Mouse (Mus musculus): ENCODE results near the gene Ltb4r1.
A peak's percentile ranks its signal among the peaks of the same experiment; 100 is the strongest.

Ltb4r1 gene

DNA sequence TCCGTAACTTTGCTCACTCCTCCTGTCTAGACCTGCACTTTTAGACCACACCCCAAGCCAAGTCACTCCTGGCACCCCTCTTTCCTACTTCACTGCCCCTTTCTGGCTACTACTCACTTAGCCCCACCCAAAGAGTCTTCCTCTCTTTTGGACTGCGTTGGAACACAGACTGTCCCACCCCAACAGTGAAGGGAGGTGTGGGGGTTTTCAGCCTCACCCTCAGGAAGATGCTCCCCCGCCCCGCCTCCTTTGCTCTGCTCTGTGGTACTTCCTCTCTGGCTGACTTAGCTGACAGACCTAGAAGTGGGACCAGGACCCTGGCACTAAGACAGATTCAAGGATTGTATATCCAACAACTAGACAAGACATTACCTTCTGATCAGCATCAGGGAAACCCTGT, at the start of gene Ltb4r1:
Gene Ltb4r1 (plus strand): TSS at position 267 of the 400 bp plus-strand sequence.
- DNase-seq = no peak

DNA sequence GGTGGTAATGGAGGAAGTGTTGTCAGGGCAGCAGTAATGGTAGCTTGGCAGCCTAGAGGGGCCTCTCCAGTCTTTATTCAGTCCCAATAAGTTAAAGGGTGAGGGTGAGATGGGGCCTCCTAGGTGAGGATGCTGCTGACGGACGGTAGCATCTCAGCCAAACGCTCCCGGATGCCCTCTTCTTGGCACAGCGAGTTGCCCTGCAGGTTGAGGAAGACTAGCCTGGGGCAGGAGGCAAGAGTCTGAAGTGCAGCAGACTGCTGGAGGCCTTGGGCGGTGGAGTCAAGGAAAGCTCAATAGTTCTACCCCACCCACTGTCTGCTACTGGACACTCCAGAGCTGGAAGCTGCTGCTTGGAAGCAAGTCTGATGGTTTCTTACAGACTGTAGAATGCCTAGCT, 49.5 kb upstream of the Ltb4r1 start:
- no peak for DNase-seq

DNA sequence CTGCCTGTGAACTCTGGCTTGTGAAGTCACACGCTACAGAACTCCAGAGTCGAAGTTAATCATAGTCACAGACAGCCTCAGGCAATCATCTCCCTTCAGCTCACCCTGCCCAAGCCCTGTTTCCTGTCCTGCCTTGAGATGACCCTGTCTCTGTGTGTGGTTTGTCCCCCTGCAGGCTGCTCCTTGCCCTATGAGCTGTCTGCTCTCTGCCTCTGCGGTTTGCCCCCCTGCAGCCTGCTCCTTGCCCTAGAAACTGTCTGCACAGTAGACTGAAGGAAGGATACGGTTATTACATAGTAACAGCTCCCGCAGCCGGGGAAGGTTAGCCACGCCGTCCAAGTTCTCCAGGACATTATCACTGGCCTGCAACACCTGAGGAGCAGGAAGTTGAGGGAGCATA, 48.9 kb upstream of the Ltb4r1 start:
- no peak for DNase-seq

DNA sequence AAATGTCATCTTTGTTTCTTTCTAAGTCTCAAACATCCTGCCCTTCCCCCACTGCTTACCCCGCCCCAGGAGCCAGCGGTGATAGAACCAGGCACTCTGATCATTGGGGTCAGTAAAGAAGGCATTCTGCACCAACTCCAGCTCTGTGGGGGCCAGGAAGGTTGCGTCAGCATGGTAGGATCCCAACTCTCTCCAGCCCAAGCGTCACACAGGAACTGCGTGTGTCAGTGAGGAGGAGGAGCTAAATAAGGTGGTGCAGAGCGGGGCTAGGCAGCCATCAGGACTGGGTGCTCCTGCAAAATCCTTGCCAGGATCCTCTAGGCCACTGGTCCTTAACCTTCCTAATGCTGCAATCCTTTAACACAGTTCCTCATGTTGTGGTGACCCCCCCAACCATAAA, 46.0 kb upstream of the Ltb4r1 start:
- no peak for DNase-seq

DNA sequence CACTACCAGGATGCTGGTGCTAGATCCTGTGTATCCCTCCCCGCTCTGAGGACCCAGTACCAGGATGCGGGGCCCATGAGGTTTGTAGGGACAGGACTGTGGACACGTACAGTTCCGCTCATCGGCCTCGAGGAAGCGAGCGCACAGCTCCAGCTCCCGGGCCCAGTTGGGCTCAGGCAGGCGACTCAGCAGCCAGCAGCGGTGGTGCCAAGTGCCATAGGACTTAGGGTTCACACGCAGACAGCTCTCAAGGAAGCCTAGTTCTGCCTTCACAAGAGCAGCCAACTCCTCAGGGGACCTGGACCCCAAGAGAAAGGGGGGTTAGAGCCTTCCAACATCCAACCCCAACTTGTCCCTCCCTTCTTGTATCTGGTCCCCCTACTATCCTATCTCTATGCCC, 45.1 kb upstream of the Ltb4r1 start:
- DNase-seq = no peak

DNA sequence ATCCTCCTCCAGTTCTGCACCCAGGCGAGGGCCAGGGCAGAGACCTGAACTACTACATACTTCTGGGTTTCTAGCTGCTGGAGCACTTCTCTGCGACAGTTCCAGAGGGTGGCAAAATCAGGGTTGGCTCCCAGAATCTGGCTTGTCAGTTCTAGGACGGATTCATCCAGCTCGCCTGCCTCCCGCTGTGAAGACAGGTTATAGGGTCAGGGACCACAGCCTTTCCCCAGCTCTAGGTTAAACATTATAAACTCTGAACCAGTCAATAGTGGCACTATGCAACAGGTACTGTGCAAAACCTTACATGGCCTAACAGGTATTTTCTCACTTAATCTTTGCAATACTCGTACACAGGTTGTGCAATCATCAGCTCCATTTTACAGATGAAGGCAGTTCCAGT, 44.7 kb upstream of the Ltb4r1 start:
- DNase-seq = no peak

DNA sequence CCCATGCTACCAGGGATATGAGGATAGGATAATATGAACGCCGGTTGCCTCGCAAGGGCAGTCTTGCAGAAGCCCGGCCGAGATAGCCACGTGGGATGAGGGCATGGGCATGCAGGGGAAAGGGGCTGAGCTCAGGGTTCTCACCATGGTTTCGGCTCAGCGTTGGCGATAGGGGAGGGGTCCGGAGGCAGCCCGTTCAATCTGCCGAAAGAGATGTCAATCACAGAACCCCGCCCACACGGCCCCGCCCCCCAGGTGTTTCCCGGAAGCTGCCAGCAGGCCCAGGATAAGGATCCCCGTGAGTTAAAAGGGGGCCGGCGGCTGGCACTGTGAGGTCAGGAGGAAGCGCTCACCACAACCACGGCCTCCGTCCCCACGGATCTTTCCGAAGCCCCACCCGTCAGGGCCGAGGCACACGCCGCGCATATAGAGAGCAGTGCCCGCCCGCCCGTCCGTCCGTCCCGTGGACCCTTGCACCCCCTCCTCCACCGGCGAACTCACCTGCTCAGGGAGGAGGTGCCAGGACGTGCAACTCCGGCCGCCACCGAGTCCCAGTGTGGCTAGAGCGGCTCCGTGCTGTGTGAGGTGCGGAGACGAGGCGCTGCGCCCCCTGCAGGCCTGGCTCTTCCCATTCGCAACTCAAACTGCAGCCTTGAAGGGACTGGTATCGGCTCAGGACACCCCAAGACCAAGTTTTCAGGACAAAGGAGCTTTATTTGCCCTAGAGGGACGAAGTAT, 43.9 kb upstream of the Ltb4r1 start, which contains the start of gene Rabggta:
Gene Rabggta (minus strand): TSS at position 564 of the 738 bp plus-strand sequence.
- peak; percentile 95 for DNase-seq

DNA sequence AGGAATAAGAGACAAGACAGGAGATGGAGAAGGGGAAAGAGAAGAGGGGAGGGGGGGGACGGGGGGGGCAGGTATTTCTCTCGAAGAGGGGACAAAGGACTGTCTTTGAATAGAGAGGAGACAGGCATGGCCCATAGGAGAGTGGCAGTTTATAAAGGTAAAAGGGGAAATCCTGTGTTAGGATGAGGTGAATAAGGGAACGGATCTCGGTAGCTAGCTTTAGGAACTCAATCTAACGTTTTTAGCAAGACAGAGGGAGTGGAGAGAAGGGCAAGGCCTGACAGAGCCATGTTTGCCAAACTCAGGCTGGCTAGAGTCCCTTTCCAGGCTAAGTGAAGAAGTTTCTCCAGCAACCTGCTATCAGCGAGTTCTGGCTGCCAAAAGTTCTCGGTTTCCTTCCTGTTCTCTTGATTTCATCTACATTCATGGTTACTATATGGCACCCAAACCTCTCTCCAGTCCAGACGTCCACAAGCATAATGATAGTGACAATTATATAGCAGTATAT, 43.3 kb upstream of the Ltb4r1 start:
- DNase-seq = no peak

DNA sequence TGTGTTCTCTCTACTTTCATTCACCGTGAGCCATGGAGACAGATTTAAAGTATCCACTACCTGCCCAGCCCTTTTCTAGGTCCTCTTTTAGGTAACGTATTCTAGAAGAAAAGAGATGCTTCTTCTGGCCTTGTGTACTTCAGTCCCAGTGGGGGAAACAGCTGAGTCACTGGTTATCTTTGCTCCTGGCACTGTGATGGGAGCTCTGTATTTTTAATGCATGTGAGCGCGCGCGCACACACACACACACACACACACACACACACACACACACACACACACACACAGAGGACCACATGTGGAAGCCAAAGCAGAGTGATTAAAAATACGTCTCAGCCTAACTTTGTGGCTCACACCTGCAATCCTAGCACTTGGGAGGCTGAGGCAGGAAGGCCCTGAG, 42.3 kb upstream of the Ltb4r1 start:
- DNase-seq = no peak

DNA sequence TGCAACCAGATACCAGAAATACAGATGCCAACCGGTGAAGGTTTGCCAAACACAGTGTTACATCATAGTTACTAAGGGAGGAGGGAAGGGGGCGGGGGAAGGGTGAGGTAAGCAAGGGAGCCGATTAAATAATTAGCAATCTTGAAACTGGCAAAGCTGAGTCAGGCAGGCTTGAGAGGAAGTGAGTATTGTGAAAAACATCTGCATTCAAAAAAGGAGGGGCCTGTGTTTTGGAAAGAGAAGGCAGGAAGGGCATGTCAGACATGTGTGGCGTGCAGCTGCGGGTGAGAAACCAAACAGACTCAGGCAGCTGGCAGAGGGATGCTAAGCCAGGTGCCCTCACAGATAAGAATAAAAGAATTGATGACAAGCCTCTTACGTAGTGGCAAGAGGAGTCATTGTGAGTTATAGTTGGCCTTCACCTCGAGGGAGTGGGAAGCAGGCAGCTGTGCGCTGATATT, 41.3 kb upstream of the Ltb4r1 start:
- peak; percentile 79 for DNase-seq

DNA sequence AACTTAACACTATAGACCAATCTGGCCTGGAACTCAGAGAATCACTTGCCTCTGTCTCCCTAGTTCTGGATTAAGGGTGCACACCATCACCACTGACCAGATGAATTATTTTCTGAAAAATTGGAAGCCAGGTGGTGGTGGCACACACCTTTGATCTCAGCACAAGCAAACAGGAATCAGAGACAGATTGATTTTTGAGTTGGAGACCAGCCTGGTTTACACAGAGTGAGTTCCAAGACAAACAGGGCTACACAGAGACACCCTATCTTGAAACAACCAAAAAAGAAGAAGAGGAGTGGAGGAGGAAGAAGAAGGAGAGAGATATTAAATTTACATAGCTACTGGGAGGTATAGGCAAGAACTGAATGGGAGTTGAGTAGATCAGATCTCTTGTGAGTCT, 39.5 kb upstream of the Ltb4r1 start:
- no peak for DNase-seq

DNA sequence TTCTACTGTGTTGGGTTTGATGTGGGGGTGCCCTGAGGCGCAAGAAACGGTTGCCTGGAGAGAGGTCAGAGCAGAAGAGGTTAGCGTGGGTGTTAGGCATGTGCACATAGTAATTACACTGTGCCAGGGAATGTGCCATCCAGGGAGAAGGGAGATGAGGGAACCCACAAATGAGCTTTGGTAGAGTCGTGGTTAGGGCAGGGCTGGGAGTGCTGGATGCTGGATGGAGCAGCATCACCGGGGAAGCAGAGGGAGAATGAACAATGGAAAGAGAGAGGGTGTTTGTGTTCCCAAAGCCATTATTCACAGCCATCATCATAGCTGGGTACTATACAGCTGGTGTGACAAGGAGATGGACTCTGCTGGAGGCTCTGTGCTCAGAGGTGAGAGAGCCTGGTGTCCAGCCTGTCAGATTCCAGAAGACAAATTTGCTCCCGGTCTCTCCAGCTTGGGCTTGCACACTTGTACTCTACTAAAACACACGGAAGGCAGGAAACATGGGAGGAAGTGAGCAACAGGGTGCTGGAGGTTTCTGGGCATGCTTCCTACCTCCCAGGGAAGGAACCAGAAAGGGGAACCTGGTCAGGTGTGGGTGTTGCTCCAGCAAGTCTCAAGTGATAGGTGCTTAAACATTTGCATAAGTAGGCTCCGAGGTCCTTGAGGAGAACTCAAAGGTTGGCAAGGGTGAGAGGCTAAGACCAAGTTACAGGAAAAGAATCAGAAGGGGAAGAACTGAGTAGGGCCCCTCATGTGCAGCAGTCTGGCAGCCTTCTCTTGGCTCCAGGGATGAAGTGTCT, 37.7 kb upstream of the Ltb4r1 start:
- no peak for DNase-seq

DNA sequence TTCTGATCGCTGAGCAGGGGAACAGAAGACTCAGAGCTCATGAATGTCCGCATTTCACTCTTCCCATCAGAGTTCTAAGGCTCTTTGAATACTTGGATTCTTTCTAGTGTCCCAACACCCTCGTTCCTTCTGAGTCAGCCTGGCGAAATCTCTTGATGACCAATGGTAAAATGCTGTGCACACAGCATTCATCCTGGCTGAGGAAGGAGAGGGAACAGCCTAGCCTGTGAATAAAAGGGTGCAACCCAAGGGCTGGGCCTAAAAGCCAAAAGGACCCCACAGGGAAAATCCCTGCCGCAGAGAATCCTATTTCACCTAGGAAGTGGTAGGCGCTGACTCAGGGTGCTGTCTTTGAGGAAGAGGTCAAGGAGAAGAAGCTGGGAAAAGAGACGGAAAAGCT, 35.6 kb upstream of the Ltb4r1 start:
- DNase-seq = no peak

DNA sequence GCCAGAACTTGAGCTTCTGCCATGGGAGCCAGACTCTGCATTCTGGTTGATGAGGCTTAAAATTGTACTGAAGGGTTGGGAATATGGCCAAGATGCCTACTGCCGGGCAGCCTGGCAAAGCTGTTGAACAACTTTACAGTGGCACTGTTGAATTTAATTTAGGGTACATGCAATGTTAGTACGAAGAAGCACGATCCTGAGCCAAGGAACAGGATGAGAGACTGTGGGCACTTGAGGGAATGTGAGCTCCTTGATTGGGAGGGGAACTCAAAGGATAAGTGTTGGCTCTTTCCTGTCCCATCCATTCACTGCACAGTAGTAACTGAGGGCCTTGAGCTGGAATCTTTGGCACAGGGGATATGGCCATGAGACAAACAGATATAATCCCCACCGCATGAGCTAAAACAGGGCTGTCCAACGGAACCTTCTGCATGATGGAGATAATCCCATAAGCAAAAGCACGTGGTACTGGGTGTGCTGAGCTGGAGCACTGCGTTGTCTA, 35.2 kb upstream of the Ltb4r1 start:
- no peak for DNase-seq

DNA sequence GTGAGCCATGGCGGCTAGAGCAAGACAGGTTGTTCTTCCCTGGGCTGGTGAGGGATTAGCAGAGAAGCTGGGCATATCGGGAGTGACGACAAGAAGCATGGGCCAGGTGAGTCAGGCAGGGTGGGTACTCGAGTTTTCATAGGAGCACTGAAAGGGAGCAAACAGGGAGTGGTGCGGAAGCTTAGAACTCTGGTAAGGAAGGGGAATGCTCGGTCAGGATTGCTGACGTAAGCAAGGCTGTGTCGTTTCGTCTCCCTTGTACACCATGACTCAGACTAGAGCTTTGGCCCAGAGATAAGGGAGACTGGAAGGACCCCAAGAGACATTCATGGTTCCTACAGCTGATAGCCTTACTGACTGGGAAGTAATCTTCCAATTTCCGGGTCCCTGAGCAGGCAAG, 31.9 kb upstream of the Ltb4r1 start:
- no peak for DNase-seq

DNA sequence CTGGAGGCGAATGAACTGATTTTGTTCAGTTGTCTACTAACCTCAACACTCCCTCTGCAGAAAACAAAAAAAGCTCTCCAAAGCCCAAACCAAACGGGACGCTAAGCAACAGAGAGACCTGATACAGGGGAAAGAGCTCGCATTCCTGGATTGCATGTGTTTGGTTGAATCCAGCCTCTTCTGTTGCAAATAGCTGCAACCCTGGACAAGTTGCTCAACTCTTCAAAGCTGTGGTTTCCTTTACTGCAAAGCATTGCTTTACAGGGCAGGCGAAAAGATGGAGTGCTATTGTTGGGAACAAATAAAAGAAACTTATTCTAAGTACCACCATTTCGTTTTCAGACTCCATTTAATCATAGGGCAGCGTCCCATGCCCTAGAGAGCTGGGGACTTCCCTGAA, 30.9 kb upstream of the Ltb4r1 start:
- no peak for DNase-seq

DNA sequence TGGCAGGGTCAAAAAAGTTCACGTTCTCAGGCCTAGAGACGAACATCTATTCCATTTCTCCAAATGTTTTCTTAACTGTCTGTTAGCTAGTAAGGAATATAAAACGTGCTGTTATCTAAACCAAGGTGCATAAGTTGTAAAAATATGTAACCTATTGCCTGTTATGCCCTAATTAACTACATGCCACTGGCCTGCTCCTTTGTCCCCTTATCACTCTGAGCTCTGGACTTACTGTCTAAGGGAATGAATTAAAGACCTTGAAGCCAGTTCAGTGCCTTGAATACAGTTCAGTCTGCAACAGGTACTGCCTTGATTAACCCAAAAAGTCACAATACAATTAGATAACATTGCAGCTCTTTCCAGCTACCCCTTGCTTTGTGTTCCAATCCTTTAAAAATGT, 30.4 kb upstream of the Ltb4r1 start:
- no peak for DNase-seq

DNA sequence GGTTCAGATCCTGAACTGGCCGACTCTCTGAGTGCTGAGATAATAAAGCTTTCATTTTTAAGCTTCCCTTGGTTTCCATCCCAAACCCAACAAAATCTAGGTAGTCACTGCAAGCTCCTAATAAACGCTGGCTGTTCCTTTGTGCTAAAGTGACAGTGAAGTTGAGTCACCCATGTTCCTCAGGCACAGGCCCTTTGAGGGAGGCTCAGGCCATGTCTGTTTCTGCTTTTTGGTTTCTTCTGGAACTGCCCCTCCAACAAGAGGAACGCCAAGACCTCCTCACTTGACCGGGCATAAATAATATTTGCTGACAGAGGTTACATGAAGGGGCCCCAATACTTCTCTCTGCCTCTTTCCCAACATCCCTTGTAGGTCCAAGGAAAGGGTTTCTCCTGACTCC, 30.0 kb upstream of the Ltb4r1 start:
- DNase-seq = no peak

DNA sequence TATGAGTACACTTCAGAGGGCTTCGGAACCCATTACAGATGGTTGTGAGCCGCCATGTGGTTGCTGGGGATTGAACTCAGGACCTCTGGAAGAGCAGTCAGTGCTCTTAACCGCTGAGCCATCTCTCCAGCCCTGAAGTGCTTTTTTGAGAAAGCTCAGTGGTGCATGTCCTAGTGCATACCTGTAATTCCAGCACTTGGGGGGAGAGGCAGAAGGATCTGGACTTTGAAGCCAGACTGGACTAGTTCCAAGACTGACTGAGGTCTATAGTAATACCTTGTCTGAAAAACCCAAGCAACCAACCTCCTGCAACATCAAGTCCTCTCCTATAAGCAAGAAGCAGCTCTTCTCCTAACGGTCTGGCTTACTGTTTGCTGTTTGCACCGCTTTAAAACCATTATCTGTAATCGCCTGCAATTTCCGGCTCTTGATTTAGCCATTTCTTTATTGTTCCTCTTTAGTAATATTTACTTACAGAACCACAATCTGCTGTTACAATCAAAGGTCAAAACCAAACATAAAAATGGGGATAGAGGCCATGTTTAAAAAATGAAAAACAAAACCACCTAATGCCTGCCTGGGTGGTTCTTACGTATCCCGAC, 28.6 kb upstream of the Ltb4r1 start:
- no peak for DNase-seq

DNA sequence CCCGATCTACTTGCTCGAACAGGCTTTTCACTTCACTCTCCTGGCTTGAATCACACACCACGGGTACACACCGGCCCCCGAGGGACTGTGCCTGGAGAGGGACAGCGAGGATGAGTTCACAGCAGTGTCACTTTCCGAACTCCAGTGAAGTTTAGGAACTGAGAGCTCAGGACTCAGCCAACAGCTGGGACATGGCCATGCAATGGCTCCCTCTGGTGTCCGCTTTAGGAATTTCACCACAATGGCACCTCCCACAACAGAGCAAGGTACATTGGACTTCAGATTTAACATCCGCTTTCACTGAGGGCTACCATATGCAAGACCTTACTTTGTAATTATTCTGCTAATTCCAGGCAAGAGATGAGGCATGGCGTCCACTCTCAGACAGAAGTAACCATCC, 22.1 kb upstream of the Ltb4r1 start:
- DNase-seq = peak; percentile 90

DNA sequence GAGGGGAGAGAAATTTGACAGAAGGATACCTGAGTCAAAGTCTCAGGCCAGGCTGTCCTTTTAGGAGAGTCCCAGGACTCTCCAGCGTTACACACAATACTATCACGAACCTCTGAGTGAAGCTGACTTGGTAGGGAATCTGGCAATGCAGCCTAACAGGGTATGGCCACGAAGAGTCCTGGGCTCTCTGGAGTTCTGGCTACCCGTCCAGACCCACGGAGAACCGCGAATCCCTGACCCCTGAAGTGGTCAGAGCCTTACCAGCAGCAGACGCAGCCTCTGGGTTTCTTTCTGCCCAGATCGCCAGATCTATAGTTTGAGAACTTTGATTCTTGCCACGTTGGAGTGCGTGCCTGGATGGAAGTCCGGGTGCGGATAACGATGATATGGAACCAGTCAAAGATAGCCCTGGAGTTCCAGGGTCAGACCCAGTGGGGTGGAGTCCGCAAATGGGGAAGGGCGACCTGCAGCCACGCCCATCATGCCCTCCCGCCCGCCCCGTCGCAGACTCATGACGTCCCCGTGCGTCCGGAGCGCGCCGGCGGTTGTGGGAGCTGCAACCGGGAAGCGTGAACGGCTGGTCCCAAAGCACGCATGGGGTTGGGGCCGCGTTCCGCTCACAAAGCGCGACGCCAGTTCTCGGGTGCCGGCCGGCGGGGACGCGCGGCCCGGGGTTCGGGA, 20.4 kb upstream of the Ltb4r1 start, which contains the start of the genes Dhrs1 and Nop9:
Gene Dhrs1 (minus strand): TSS at position 511 of the 681 bp plus-strand sequence.
Gene Nop9 (plus strand): TSS at position 514 of the 681 bp plus-strand sequence.
- peak; percentile 87 for DNase-seq

DNA sequence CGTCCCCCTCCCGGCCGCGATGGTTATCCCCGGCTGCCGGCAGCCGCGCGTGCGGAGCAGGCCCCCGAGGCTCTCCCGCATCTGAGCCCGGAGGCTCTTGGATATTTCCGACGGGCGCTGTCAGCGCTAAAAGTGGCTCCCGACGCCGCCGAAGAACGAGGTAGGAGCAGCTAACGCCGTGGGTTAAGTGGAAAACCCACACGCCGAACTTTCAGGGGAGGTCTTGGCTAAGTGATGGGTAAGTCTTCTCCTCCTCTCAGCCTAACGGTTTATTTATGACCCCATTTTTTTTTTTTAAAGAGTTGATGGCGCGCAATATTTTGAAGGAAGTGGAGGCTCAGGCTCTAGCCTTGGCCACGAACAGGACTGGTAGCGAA, 19.9 kb upstream of the Ltb4r1 start:
- no peak for DNase-seq
